Mouse (Mus musculus): ENCODE data around the gene Ppp1r13b. TPM values are rescaled to one million over a fixed set of nuclear protein-coding genes. Genes with fewer than 3 reads are reported as not detected.
A peak's percentile ranks its signal among the peaks of the same experiment; 100 is the strongest.

The Ppp1r13b gene
- total and polyA plus RNA-seq, 3 experiments = 0.42 to 2.0 (median 0.64) TPM

GRCm38 (mm10) chr12:111906309-111906875, 1.5 kb downstream of the Ppp1r13b start:
- Histone ChIP-seq H3K79me2 (replicated peaks; ENCODE audit: control insufficient read depth, extremely low read depth, insufficient read depth, poor library complexity, severe bottlenecking) (no peaks in the 10 kb centered on the region), H3K4me1 (ENCODE audit: control insufficient read depth in 1 of 2, insufficient read depth in 2 of 2) (peaks cover 11 to 23% of the 10 kb centered on the region in 2 experiments; a peak in 3 of 4 replicates), H3K4me3 (replicated peaks in 1 of 3; ENCODE audit: low read depth in 2 of 3, low read length in 2 of 3, poor library complexity in 1 of 3) (no peak overlapping the region), H3K27ac (ENCODE audit: insufficient read depth, low read depth) (no peak overlapping the region), H3K4me2 (ENCODE audit: insufficient read depth, low read depth, poor library complexity, severe bottlenecking) (peak overlapping the region; percentile 82; the same call in 1 of the 2 replicates), H3K9me3 (replicated peaks; ENCODE audit: low read length) (no peaks in the 10 kb centered on the region), H3K9ac (ENCODE audit: insufficient read depth, low read depth) (no peak overlapping the region), H3K27me3 (replicated peaks) (peaks cover 35% of the 10 kb centered on the region), H3K36me3 (replicated peaks in 1 of 2; ENCODE audit: control insufficient read depth in 1 of 2, insufficient read depth in 1 of 2, low read length in 1 of 2) (no peaks in the 10 kb centered on the region)
- dilution Hi-C loops (cut with MboI; ENCODE audit: extremely low pct_ligation_motif_present, extremely low pct_unique_long_range_greater_than_20kb, low sequenced_read_pairs) = no loop called here
- in situ Hi-C loops (cut with MboI; ENCODE audit: low pct_ligation_motif_present, low pct_unique_long_range_greater_than_20kb, low sequenced_read_pairs) = no loop called here
- DNase-seq (ENCODE audit: extremely low read depth) = no peak
- no peak for TF ChIP-seq CHD1 (IDR thresholded peaks at IDR 0.05; ENCODE audit: low read depth, low read length)
- TF ChIP-seq TBP (conservative IDR thresholded peaks at IDR 0.05; ENCODE audit: low read depth, low read length) = no peak

DNA sequence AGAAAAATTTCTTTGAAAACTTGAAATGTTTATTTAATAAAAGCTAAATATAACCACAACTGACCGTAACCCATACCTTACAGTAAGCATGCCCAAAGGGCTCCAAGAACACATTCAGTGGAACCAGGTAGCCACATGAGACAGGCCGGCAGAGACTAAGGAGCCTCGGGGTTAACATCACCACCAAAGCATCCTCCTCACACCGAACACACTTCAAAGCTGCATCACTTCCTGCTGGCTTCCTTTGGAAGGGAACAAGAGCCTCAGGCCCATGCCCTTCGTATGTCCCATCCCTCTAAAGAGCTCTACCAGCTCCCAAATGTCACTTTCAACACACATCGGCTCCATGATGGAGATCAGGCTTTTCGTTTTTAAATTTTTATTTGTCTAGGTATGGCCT, 5.4 kb downstream of the Ppp1r13b start:
- H3K4me1 ChIP-seq (ENCODE audit: control insufficient read depth in 1 of 2, insufficient read depth in 2 of 2) = peaks cover 0 to 8% of the 10 kb centered on the region in 2 experiments; a peak in 1 of 4 replicates
- no peaks in the 10 kb centered on the region for H3K36me3 ChIP-seq (replicated peaks in 1 of 2; ENCODE audit: control insufficient read depth in 1 of 2, insufficient read depth in 1 of 2, low read length in 1 of 2)
- H3K79me2 ChIP-seq (replicated peaks; ENCODE audit: control insufficient read depth, extremely low read depth, insufficient read depth, poor library complexity, severe bottlenecking) = no peaks in the 10 kb centered on the region
- no peak overlapping the region for H3K4me3 ChIP-seq (replicated peaks in 1 of 3; ENCODE audit: low read depth in 2 of 3, low read length in 2 of 3, poor library complexity in 1 of 3)
- dilution Hi-C loops (cut with MboI; ENCODE audit: extremely low pct_ligation_motif_present, extremely low pct_unique_long_range_greater_than_20kb, low sequenced_read_pairs) (no loop called here), in situ Hi-C loops (cut with MboI; ENCODE audit: low pct_ligation_motif_present, low pct_unique_long_range_greater_than_20kb, low sequenced_read_pairs) (no loop called here)
- H3K9ac ChIP-seq (ENCODE audit: insufficient read depth, low read depth) = no peak overlapping the region
- no peak overlapping the region for H3K27ac ChIP-seq (ENCODE audit: insufficient read depth, low read depth)
- no peaks in the 10 kb centered on the region for H3K9me3 ChIP-seq (replicated peaks; ENCODE audit: low read length)
- peaks cover 17% of the 10 kb centered on the region for H3K27me3 ChIP-seq (replicated peaks)
- DNase-seq (ENCODE audit: extremely low read depth) = no peak
- TF ChIP-seq RAD21 (IDR thresholded peaks at IDR 0.05; ENCODE audit: low read depth, low read length) = no peak
- TF ChIP-seq GABPA (IDR thresholded peaks at IDR 0.05; ENCODE audit: insufficient replicate concordance, low read depth, low read length) = no peak
- no peak for TF ChIP-seq TBP (conservative IDR thresholded peaks at IDR 0.05; ENCODE audit: low read depth, low read length)
- no peak for TF ChIP-seq EP300 (IDR thresholded peaks at IDR 0.05; ENCODE audit: low read length)
- no peak for TF ChIP-seq CHD2 (IDR thresholded peaks at IDR 0.05; ENCODE audit: low read length)
- TF ChIP-seq ELF1 (IDR thresholded peaks at IDR 0.05; ENCODE audit: low read depth, low read length) = no peak
- no peak for TF ChIP-seq ZC3H11A (IDR thresholded peaks at IDR 0.05; ENCODE audit: low read depth, low read length)
- no peak for TF ChIP-seq NELFE (IDR thresholded peaks at IDR 0.05; ENCODE audit: low read depth, low read length)
- no peak for TF ChIP-seq MYC (IDR thresholded peaks at IDR 0.05; ENCODE audit: low read depth, low read length)
- no peak for TF ChIP-seq NRF1 (IDR thresholded peaks at IDR 0.05; ENCODE audit: low read depth, low read length)
- H3K4me2 ChIP-seq (ENCODE audit: insufficient read depth, low read depth, poor library complexity, severe bottlenecking) = no peak overlapping the region

DNA sequence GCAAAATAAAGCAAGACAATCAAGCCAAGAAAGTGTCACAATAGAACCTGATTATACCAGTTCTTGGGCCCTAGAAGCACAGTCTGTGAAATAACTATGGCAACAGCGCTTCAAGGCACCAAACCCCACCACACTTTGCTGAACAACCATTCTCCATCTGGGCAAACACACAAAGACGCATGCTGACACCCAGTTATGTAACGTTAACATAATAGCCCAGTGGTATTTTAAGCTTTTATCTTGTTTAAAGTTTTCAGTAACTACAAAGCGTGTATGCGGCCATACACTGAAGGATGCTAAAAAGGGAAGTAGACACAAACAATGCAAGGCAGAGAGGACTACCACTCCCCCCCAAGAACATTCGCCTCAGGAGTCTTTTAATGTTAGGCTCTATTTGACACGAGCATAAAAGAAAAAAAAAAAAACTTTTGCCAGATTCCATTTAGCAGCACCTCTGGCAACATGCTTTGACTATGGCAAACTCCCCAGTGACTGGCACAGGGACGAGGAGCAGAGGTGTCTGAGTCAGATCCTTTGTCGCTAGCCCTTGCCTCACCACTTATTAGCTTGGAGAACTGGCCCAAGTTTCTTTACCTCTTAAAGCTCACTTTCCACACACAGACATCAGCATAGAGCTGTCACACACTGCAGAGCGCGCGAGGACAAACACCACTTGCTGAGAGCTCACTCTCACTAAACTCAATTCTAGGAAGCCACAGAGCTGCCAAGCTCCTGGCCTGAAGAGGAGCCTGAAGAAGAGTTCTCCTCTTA, 6.6 kb downstream of the Ppp1r13b start:
- dilution Hi-C loops (cut with MboI; ENCODE audit: extremely low pct_ligation_motif_present, extremely low pct_unique_long_range_greater_than_20kb, low sequenced_read_pairs) = no loop called here
- Histone ChIP-seq H3K4me1 (ENCODE audit: control insufficient read depth in 1 of 2, insufficient read depth in 2 of 2) (peaks cover 0 to 8% of the 10 kb centered on the region in 2 experiments; a peak in 1 of 4 replicates), H3K4me3 (replicated peaks in 1 of 3; ENCODE audit: low read depth in 2 of 3, low read length in 2 of 3, poor library complexity in 1 of 3) (no peak overlapping the region)

More for the DNA sequence above, 6.6 kb downstream of the Ppp1r13b start:
- no peaks in the 10 kb centered on the region for H3K36me3 ChIP-seq (replicated peaks in 1 of 2; ENCODE audit: control insufficient read depth in 1 of 2, insufficient read depth in 1 of 2, low read length in 1 of 2)
- H3K9ac ChIP-seq (ENCODE audit: insufficient read depth, low read depth) = no peak overlapping the region
- H3K79me2 ChIP-seq (replicated peaks; ENCODE audit: control insufficient read depth, extremely low read depth, insufficient read depth, poor library complexity, severe bottlenecking) = no peaks in the 10 kb centered on the region
- H3K9me3 ChIP-seq (replicated peaks; ENCODE audit: low read length) = no peaks in the 10 kb centered on the region
- no peak for DNase-seq (ENCODE audit: extremely low read depth)
- in situ Hi-C loops (cut with MboI; ENCODE audit: low pct_ligation_motif_present, low pct_unique_long_range_greater_than_20kb, low sequenced_read_pairs) = no loop called here
- H3K4me2 ChIP-seq (ENCODE audit: insufficient read depth, low read depth, poor library complexity, severe bottlenecking) = no peak overlapping the region
- H3K27me3 ChIP-seq (replicated peaks) = peaks cover 7% of the 10 kb centered on the region
- no peak overlapping the region for H3K27ac ChIP-seq (ENCODE audit: insufficient read depth, low read depth)
- no peak for TF ChIP-seq SMC3 (IDR thresholded peaks at IDR 0.05; ENCODE audit: low read depth, low read length)
- TF ChIP-seq RAD21 (IDR thresholded peaks at IDR 0.05; ENCODE audit: low read depth, low read length) = no peak
- no peak for TF ChIP-seq NRF1 (IDR thresholded peaks at IDR 0.05; ENCODE audit: low read depth, low read length)
- TF ChIP-seq PAX5 (IDR thresholded peaks at IDR 0.05; ENCODE audit: low read length) = no peak
- no peak for TF ChIP-seq TCF12 (IDR thresholded peaks at IDR 0.05; ENCODE audit: low read depth, low read length)
- TF ChIP-seq MYC (IDR thresholded peaks at IDR 0.05; ENCODE audit: low read depth, low read length) = no peak
- TF ChIP-seq RCOR1 (conservative IDR thresholded peaks at IDR 0.05; ENCODE audit: low read depth, low read length) = no peak
- TF ChIP-seq SIN3A (IDR thresholded peaks at IDR 0.05; ENCODE audit: low read length) = no peak

Data from CH12.LX (cell line).